Mouse (Mus musculus): ENCODE data around the gene Cish. TPM values are rescaled to one million over a fixed set of nuclear protein-coding genes. Genes with fewer than 3 reads are reported as not detected.
A peak's percentile ranks its signal among the peaks of the same experiment; 100 is the strongest.
"Not testable (repeated sequence)": the region's sequence is repeated elsewhere in the genome, so short reads cannot be mapped to it uniquely, and the experiment has no call there.

Gene Cish
- total RNA-seq, 2 experiments from 2014 or later = 31.7 to 31.8 TPM

DNA sequence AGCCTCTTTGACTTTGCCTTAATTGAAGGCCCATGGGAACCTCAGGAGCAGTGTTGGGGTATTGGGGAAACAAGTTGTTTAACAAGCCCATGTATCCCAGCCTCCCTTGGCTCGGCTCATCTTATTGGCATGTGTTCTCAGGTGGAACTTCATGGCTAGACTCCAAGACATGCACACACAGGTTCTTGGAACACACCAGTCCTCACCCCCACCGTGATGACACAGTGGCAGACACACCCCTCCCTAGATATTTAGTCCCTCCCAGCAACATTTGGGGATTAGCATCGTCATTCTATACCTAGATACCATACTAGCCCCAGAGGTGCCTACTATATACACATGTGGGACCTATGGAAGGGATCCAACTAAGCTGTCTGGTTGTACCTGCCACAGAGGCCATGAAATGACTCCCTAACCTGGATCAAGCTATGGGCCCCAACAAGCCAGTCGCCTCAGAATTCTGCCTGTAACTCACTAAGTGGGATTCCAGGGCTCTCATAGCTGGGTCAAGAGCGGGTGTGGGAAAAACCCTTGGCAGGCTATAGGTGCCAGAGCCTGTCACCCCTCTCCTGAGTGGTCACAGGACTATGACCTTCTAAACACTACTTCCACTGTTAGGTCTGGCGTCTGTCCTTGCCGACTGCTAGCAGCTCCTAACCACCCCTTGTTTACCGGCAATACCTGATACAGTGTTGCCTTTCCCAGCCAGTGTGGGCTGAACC is 2.4 kb downstream of the Cish start:
- DNase-seq = no peak

DNA sequence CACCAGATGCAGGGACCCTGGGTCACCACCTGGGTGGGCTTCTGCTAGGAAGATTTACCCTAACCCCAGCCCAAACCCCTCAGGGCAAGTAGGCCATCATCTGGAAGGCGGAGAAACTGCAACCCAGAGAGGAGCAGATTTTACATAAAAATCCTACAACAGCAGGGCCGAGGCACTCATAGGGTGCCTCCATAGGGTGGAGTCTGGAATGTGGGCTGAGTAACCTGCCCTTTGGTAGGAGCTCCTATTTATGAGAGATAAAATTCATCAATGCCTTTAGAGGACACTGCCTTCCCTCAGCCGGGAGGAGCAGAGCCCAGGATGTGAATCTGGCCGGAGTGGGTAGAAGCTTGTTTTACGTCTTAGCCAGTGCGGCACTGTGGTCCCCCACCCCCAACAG is 3.0 kb downstream of the Cish start:
- DNase-seq = no peak

DNA sequence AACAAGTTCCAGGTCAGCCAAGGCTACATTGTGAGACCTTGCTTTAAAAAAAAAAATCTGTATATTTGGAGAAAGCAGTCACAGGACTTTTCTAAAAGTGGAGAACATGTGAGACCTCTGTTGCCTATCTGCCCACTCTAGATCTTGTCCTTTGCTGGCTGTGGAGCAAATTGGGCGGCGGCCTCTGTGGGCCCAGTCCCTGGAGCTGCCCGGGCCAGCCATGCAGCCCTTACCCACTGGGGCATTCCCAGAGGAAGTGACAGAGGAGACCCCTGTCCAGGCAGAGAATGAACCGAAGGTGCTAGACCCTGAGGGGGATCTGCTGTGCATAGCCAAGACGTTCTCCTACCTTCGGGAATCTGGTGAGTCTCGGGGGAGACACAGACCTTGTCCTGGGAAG is 4.0 kb downstream of the Cish start:
- DNase-seq = no peak

DNA sequence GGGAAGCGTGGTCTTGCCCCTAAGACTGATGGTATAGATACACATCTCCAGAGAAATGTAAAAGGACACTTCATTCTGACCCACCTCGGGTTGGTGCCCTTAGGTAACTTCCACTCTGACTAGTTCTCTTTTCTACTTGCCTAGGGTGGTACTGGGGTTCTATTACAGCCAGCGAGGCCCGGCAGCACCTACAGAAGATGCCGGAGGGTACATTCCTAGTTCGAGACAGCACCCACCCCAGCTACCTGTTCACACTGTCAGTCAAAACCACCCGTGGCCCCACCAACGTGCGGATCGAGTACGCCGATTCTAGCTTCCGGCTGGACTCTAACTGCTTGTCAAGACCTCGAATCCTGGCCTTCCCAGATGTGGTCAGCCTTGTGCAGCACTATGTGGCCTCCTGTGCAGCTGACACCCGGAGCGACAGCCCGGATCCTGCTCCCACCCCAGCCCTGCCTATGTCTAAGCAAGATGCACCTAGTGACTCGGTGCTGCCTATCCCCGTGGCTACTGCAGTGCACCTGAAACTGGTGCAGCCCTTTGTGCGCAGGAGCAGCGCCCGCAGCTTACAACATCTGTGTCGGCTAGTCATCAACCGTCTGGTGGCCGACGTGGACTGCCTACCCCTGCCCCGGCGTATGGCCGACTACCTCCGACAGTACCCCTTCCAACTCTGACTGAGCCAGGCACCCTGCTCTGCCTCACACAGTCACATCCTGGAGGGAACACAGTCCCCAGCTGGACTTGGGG is 4.6 kb downstream of the Cish start:
- no peak for DNase-seq

DNA sequence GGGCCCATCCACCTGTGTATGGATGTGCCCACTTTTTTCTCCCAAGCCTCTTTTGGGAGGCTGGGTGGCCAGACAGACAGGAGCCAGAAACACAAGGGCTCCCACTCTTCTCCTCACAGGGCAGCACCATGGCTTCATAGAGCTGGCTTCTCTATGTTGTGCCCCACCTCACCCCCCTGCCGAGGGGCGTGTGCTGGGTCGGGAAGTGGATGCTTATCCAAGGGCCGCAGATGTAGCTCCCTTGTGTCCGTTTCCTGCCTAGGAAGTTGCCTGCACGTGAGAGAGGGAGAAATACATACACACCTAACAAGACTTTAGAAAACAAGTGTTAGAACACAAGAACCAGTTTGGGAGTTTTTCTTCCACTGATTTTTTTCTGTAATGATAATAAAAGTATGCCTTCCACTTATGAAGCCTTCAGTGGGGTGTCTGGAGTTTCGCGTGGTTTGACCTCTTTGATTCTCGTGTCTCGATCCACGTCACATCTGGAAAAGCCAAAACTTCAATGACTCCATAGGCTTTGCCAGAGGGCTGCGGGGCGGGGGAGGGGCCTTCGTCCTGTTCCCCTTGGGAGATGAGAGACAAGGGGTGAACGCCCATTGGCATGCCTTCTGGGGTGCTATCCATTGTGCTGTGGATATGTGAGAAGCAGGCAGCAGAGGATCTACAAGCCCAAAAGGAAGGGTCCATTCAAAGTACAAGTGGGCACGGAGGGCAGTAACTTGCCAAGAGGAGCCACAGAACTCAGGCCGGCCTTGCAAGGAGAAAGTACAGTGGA is 5.9 kb downstream of the Cish start:
- no peak for DNase-seq

DNA sequence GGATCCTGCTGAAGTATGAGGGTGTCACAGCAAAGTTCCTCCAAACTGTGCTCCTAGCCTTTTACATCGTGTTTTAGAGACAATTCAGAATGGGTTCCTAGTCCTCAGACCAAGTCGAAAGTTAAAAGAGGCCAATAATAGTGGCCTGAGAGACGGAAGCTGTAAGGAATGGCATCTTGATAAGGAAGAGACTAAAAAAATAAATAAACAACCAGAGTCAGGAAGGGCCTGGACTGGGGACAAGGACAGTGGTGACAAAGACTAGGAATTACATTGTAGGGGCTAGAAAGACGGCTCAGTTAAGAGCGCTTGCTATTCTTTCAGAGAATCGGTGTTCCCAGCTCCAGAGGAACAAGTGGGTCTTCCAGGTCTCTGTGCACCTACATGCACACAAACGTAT is 6.8 kb downstream of the Cish start:
- DNase-seq = no peak

DNA sequence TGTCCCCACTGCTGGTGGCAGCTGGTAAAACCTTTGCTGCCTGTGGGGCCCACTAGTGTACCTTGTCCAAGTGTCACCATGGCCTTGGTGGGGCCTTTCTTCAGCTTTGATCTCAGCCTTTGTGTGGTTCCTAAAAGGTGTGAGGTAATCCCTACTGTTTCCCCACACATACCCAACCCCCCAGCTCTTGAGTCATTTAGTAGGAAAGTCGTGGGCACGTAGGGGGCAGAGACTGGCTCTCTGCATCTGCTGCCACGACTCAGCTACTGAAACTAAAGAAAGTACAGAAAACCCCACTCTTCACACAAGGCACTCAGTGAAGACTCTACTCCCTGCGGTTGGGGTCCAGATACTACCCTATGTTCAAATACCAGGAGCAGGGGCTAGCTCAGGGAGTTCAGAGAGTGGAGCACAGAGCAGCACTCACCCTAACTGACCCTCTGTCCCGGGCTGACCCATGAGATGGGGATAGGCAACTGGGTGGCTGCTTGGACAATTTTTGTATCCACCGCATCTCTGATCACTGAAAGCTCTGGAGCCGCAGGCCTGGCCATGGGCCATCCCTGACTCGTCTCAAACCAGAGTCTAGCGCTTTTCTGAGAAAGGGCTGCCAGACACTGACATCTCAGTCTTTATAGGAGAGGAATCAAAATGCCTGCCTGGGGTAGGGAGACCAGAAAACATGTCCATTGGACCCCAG is 7.4 kb downstream of the Cish start:
- no peak for DNase-seq

DNA sequence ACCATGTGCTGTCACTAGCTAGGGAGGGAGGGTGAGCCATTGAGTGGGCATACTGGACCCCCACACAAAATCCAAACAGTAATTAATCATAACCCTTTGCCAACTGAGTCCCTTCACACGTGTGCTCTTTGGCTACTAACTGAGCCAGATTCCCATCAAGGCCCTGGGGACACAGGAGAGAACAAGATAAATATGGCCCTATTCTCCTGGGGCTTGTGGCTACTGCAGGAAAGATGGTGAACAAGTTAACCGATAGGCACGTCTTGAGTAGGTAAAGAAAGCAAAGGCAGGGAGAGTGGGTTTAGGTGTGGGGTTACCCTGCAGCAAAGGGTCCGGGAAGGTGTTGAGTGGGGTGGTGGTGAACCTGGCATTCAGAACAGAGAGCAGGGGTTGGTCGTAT is 8.1 kb downstream of the Cish start:
- no peak for DNase-seq

DNA sequence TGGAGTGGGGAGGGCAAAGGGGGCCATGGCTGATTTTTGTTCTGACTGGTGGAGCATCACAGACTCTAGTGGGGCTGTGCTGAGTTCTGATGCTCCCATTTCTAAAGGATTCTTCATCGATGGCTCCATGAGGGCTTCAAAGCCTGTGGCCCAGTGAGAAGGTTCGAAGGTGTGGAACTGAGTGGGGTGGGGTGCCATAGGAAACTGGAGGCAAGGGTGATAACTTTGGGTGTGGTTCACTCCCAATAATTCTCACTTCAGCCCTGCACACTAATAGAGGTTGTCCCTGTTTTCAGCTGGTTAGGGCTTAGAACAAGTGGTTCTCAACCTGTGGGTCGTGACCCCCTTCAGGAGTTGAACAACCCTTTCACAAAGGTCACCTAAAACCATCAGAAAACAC is 8.6 kb downstream of the Cish start:
- DNase-seq = no peak

DNA sequence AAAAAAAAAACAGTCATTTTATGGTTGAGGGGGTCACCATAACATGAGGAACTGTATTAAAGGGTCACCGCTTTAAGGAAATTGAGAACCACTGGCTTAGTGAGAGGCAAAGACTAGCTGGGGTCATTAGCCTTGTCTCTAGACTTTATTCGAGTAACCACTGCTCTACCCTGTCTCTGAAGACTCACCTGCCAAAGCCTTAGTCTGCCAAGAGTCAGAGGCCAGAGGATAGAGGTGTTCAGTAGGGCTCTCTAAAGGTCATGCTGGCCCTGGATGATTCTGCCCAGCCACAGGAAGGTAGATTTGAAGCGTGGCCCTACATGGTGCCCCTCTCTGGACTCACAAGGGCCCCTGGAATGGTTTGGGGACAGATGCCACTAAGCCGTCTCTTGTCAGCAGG is 9.2 kb downstream of the Cish start:
- DNase-seq = no peak

DNA sequence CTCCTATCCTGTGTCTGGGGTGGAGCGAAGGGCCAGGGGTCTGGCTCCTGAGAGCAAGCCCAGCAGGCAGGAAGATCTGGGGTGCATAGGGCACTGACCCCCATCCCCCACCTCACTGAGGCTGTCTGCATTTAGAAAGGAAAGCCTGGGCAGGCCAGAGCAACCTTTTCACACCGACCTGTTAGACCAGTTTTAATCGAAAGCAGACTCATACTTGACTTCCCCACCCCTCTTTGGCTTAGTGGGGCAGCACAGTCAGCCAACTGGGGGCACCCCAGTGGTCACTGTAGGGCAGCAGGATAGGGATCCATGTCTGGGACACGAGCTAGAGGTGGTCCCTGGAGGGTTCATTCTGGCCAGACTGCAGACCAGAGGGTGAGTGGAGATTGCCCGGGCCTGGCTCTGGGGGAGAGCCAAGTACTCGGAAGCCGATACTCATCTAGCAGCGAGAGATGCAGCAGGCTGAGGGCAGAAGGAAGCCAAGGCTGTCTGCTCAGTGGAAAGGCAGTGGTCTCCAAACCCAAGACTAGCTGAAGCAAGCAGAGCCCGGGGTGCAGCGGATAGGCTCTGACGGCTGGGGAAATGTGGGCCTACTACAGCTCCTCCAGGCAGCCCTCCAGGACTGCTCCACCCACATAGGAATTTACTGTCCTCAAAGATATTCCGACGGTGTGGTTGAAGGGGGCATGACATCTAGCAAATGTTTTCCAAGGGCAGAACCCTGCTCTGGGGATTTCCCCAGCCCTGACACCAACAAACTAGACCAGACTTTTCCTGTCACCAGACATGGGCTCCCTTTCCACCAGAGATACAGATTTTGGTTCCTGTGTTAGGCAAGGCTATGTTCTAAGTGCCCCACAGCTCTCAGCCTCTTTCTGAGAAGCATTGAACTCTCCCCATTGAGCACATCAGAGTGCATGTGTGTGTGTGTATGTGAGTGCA is 10.0 kb downstream of the Cish start:
- DNase-seq = no peak

DNA sequence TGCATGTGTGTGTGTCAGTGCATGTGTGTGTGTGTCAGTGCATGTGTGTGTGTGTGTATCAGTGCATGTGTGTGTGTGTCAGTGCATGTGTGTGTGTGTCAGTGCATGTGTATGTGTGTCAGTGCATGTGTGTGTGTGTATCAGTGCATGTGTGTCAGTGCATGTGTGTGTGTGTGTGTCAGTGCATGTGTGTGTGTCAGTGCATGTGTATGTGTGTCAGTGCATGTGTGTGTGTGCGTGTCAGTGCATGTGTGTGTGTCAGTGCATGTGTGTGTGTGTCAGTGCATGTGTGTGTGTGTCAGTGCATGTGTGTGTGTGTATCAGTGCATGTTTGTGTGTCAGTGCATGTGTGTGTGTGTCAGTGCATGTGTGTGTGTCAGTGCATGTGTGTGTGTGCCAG is 10.8 kb downstream of the Cish start:
- not testable (repeated sequence) for DNase-seq

DNA sequence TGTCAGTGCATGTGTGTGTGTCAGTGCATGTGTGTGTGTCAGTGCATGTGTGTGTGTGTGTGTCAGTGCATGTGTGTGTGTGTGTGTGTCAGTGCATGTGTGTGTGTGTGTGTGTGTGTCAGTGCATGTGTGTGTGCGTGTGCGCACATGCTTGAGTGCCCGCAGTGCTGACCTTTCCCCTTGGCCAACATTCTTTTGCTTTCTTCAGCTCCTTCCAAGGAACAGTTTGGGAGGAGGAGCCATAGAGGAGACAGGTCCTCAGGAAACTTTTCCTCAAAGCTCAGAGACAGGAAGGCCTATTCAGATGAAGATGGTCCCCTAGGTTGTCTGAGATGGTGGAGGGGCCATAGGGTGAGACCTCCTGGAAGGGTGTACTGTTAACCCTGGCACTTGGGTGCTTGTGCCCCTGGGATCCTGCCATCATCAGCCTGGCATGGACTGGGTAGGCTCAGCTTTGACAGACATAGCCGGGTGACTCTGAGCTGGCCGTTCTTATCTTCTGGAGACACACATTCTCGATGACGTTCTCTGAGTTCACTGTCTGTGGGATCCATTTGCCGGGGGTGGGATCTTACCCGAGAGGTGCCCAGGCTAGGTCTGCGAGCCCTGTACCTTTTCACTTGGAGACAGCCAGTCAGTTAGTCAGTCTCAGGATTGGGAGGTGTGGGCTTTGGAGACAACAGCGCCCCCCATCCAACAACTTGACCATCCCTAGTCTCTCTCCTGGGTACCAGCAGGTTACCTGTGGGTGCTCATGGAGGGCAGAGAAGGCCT is 11.5 kb downstream of the Cish start:
- DNase-seq = no peak

DNA sequence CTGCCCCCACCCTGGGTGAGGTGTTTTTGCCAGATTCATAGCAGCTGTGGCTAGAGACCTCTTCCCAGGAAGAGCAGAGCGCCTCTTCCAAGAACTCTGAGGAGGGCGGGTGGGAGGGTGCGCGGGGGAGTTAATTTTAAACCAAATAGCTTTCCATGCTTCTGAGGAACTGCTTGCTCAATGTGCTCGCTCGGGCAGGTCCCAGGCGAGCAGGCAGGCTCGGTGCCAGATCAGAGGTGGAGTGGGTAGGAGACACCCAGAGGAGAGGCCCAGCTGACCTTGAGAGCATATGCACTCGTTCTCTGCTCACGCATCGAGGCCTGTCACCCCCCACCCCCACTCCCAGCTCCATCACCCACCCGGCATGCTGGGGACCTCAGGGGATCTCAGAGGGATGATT is 12.1 kb downstream of the Cish start:
- DNase-seq = peak; percentile 75 to 85

DNA sequence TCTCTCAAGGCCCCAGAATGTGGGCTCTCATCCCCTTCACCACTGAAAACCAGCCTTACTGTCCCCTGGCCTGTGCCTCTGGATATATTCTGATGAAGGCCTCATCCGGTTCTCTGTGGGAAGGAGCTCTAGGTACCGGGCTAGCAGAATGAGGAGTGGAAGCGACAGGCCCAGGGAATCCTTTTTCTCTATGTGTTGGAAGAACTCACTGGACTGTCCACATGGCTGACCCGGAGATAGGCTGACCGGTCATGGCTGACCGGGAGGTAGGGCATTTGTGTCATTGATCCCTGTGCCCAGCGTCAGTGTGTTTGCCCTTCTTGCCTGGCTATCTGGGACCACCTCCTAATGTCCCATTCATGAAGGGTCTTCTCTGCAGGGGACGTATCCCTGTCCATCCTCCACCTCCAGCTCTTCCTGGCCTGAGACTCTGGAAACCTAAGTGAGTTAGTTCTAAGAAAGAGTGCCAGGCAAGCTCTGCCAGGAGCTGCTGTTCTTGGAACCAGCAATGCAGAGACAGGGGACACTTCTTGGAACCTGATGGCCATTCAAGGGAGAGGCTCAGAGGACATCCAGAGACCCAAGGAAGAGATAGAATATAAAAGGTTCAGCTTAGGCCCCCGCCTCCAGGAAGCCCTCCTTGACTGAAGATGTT is 12.6 kb downstream of the Cish start:
- DNase-seq = no peak

DNA sequence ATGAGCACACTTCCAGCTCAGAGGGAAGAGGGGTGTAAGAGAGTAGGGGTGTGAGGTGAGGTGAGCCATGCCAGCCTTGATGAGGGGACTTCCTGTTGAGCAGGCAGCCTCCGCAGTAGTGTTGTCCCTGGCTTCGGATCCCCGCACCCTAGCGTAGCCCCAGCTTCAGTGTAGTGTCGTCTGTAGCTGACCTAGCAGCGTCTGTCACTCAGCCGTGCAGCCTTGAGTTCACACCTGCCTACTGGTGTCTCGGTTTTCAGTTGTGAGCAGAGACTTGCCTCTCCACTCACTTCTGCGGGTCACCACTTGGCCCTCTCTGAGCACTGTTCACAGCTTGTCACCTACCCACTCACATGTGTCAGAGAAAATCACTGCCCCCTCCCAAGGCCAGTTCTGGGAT is 13.3 kb downstream of the Cish start:
- DNase-seq = no peak

DNA sequence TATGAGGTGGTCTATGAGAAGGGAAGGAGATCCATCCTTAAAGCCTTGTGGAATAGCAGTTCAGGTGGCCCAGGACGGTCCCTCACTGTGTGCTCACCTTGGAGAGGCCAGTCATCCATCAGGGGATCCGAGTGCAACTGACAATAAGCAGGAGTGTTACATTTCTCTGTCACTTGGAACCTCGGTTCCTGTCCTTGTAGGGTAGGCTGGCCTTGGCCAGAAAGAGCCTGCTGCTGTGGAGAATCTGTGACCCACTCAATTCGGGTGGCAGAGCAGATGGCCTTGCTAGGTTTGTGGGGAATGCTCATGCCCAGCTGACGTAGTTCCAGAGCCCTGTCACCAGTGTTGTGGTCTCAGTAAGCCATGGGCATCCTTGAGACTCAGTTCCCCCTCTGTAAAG is 13.8 kb downstream of the Cish start:
- peak in 1 of 2 experiments; percentile 49 for DNase-seq

DNA sequence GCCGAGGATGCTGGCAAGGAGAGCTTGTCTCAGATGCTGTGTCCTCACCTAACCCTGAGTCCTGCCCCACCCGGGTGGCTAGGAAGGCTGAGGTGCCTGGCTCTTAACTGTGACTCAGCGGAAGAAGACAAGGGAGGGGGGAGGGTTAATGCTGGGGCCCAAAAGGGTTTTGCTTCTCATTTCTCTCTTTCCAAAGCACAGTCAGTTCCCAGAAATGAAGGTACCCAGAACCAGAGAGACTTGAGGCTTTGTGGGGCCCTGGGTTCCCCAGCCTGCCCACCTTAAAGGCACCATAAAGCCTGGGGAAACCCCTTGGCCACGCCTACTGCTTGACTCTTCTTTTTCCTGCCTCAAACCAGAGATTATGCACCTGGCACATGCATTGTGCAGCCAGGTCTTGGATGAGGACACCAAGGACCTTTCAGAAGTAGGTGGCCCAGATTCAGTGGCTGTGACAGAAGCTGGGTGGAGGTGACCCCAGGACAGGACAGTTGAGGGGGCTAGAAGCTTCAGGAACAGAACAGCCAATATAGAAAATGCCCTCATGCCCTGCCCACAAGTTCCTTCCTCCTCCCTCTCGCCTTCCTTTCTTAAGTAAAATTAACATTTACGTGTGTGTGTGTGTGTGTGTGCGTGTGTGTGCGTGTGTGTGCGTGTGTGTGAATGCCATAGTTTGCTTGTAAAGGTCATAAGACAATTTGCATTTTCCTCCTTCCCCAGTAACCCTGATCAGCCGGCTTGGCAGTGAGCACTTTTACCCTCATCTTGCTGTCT is 17.2 kb downstream of the Cish start:
- DNase-seq = no peak

DNA sequence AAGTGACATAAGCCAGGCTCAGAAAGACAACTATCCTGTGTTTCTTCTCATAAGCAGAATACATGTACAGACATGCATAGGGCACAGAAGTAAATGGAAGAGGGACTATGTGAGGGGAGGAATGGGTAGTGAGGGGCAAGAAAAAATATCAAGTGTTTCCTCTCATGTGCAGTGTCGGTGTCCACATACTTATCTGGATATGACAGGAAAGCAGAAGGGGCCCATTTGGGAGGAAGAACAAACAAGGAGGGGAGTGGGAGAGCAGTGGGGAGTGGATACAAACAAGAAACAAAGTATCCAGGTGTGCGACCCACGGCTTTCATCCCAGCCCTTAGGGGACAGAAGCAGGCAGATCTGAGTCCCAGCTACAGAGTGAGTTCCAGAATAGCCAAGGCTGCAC is 18.1 kb downstream of the Cish start:
- no peak for DNase-seq
